8 mouse cellular contexts compared by ENCODE assay signal in the genomic region with DNA sequence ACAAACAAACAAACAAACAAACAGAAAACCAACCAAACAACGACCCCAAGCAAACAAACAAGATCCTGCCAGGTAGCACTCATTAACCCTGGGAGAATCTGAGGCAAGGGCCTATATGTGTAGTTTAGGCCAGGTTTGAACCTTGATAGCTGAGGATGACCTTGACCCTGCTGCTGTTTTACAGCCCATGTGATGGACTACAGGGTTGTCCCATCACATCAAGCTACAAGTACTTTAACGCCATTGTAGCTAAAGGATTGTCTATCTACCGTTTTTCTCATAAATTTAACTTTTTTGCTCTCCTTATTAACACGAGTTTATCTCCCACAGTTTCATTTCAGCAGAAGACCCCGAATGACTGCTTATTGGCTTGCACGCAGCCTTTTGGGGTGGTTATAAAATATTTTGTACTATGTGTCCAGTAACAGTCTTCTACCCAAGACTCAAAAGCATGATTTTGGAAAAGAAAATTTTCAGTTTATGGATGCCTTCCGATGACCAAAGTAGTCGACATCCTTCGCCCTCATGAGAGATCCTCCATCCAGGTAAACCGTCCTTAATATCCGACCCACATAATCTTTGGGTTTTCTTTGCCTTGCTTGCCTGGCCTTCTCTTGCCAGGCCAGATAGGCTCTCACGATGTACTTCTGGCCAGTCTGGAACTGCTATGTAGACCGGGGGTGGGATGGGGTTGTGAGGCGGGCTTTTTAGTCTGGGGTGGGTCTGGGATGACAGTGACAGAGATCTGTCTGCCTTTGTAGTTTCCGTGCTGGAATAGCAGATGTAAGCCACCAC. TPM values are rescaled to one million over a fixed set of nuclear protein-coding genes. Genes with fewer than 3 reads are reported as not detected.
DNase-seq lines count a peak whose midpoint lies in the region; ATAC-seq and TF ChIP-seq lines count a peak whose summit lies in the region.

No protein-coding gene starts in this region.

- peak overlapping the region; percentile 39; the same call in 1 of the 2 replicates for H3K9ac ChIP-seq in hindbrain, embryonic 12.5 days
- no peak overlapping the region; the same call in 1 of the 2 replicates for H3K9ac ChIP-seq in midbrain, embryonic 12.5 days (replicated peaks)

- no peak for ATAC-seq in G1E (ENCODE audit: extremely low read depth, insufficient number of reproducible peaks, low FRiP score, poor library complexity, severe bottlenecking)
- ATAC-seq in hindbrain, embryonic 12.5 days (ENCODE audit: low FRiP score): no peak
- peak; percentile 45; the same call in 1 of the 2 replicates for ATAC-seq in midbrain, embryonic 12.5 days (ENCODE audit: low FRiP score, low read depth)

- no peaks in the 10 kb centered on the region for H3K27me3 ChIP-seq in heart, embryonic 10.5 days (ENCODE audit: insufficient read depth, poor library complexity, severe bottlenecking)
- H3K27me3 ChIP-seq in G1E (ENCODE audit: insufficient read depth, low read length): no peaks in the 10 kb centered on the region
- no peaks in the 10 kb centered on the region for H3K27me3 ChIP-seq in hindbrain, embryonic 12.5 days
- H3K27me3 ChIP-seq in midbrain, embryonic 12.5 days: no peaks in the 10 kb centered on the region

- no peaks in the 10 kb centered on the region for H3K36me3 ChIP-seq in heart, embryonic 10.5 days
- H3K36me3 ChIP-seq in G1E (replicated peaks): no peaks in the 10 kb centered on the region
- no peaks in the 10 kb centered on the region for H3K36me3 ChIP-seq in hindbrain, embryonic 12.5 days
- no peaks in the 10 kb centered on the region for H3K36me3 ChIP-seq in midbrain, embryonic 12.5 days

- H3K4me1 ChIP-seq in heart, embryonic 10.5 days: no peaks in the 10 kb centered on the region
- H3K4me1 ChIP-seq in G1E (ENCODE audit: insufficient read depth, low read depth, low read length): peaks cover 32% of the 10 kb centered on the region
- peaks cover 3% of the 10 kb centered on the region; the same call in 1 of the 2 replicates for H3K4me1 ChIP-seq in hindbrain, embryonic 12.5 days
- peaks cover 5% of the 10 kb centered on the region; the same call in 1 of the 2 replicates for H3K4me1 ChIP-seq in midbrain, embryonic 12.5 days

- H3K4me2 ChIP-seq in hindbrain, embryonic 12.5 days (replicated peaks): peak overlapping the region; percentile 68
- H3K4me2 ChIP-seq in midbrain, embryonic 12.5 days (replicated peaks): peak overlapping the region; percentile 58

- H3K9me3 ChIP-seq in heart, embryonic 10.5 days: no peaks in the 10 kb centered on the region
- no peaks in the 10 kb centered on the region for H3K9me3 ChIP-seq in G1E (replicated peaks)
- H3K9me3 ChIP-seq in hindbrain, embryonic 12.5 days (replicated peaks): no peaks in the 10 kb centered on the region
- H3K9me3 ChIP-seq in midbrain, embryonic 12.5 days: no peaks in the 10 kb centered on the region

- no peak overlapping the region for H3K27ac ChIP-seq in heart, embryonic 10.5 days
- H3K27ac ChIP-seq in hindbrain, embryonic 12.5 days: no peak overlapping the region
- H3K27ac ChIP-seq in midbrain, embryonic 12.5 days (replicated peaks): no peak overlapping the region

- no peak for DNase-seq in heart, embryonic 10.5 days (ENCODE audit: low spot score)
- DNase-seq in heart, postnatal 4 days: no peak
- DNase-seq in G1E (ENCODE audit: low spot score): no peak
- DNase-seq in testis, postnatal 10 days (ENCODE audit: low spot score): no peak
- DNase-seq in spleen, postnatal 36 days (ENCODE audit: low spot score in 2 of 2): no peak
- DNase-seq in frontal cortex, postnatal 10 days (ENCODE audit: low spot score in 2 of 2): no peak

- 49% methylated on average over 15 of the region's 15 CpGs for WGBS in heart, embryonic 10.5 days
- 52% methylated on average over 15 of the region's 15 CpGs for whole genome bisulfite sequencing in hindbrain, embryonic 12.5 days
- 55% methylated on average over 15 of the region's 15 CpGs for WGBS in midbrain, embryonic 12.5 days

- TF ChIP-seq CTCF in G1E (IDR thresholded peaks at IDR 0.05; ENCODE audit: low read depth, low read length): no peak

- peak overlapping the region; percentile 63 for H3K4me3 ChIP-seq in heart, embryonic 10.5 days
- H3K4me3 ChIP-seq in G1E (ENCODE audit: low read depth, low read length): peak overlapping the region; percentile 47; the same call in 1 of the 2 replicates
- H3K4me3 ChIP-seq in hindbrain, embryonic 12.5 days: peak overlapping the region; percentile 31
- H3K4me3 ChIP-seq in midbrain, embryonic 12.5 days: peak overlapping the region; percentile 49

RNA-seq across cellular contexts. Expression of a gene that starts 14.8 kb away (rescaled TPM):
- polyA plus RNA-seq in heart, embryonic 10.5 days (2016; fragmentation: Nextera tagmentation; extraction: Ambion mirVana): 2.5 and 2.8 TPM in 2 replicates
- total RNA-seq in heart, postnatal 4 days (2021): 1,000 to 10,000 TPM; 1,227 to 1,327 TPM
- 309 and 344 TPM in 2 replicates for total RNA-seq in G1E (2014; fragmentation: Nextera tagmentation)
- total RNA-seq in G1E (2017): 843 and 1,115 TPM in 2 replicates
- polyA plus RNA-seq in G1E (2012): 11.0 and 66.6 TPM in 2 replicates
- polyA plus RNA-seq in hindbrain, embryonic 12.5 days (2016; fragmentation: Nextera tagmentation; extraction: Ambion mirVana): 5.7 and 6.9 TPM in 2 replicates
- 4.2 and 4.4 TPM in 2 replicates for polyA plus RNA-seq in midbrain, embryonic 12.5 days (2016; fragmentation: Nextera tagmentation; extraction: Ambion mirVana)

RNA-seq across cellular contexts. Expression of a gene that starts 17.7 kb away (rescaled TPM):
- polyA plus RNA-seq in heart, embryonic 10.5 days (2016; fragmentation: Nextera tagmentation; extraction: Ambion mirVana): 1.7 and 4.9 TPM in 2 replicates
- 100 to 1,000 TPM; 480 to 499 TPM for total RNA-seq in heart, postnatal 4 days (2021)
- total RNA-seq in G1E (2014; fragmentation: Nextera tagmentation) (510 and 530 TPM in 2 replicates), G1E (2017) (1,417 and 2,284 TPM in 2 replicates)
- polyA plus RNA-seq in G1E (2012): 1,681 and 3,392 TPM in 2 replicates
- polyA plus RNA-seq in hindbrain, embryonic 12.5 days (2016; fragmentation: Nextera tagmentation; extraction: Ambion mirVana): 5.2 TPM in 1 of 2 replicates, not detected in the other
- 7.9 and 8.4 TPM in 2 replicates for polyA plus RNA-seq in midbrain, embryonic 12.5 days (2016; fragmentation: Nextera tagmentation; extraction: Ambion mirVana)

RNA-seq across cellular contexts. Expression of a gene that starts 19.2 kb away (rescaled TPM):
- 3.2 and 3.5 TPM in 2 replicates for polyA plus RNA-seq in heart, embryonic 10.5 days (2016; fragmentation: Nextera tagmentation; extraction: Ambion mirVana)
- total RNA-seq in heart, postnatal 4 days (2021): 100 to 1,000 TPM; 165 to 172 TPM
- 647 and 719 TPM in 2 replicates for total RNA-seq in G1E (2014; fragmentation: Nextera tagmentation)
- 217 and 302 TPM in 2 replicates for total RNA-seq in G1E (2017)
- polyA plus RNA-seq in G1E (2012): 12.1 and 32.9 TPM in 2 replicates
- polyA plus RNA-seq in hindbrain, embryonic 12.5 days (2016; fragmentation: Nextera tagmentation; extraction: Ambion mirVana): 2.2 and 4.4 TPM in 2 replicates
- polyA plus RNA-seq in midbrain, embryonic 12.5 days (2016; fragmentation: Nextera tagmentation; extraction: Ambion mirVana): 4.8 and 6.9 TPM in 2 replicates

RNA-seq across cellular contexts. Expression of a gene that starts 27.2 kb away (rescaled TPM):
- polyA plus RNA-seq in heart, embryonic 10.5 days (2016; fragmentation: Nextera tagmentation; extraction: Ambion mirVana): 0.22 and 0.73 TPM in 2 replicates
- total RNA-seq in heart, postnatal 4 days (2021): 10 to 100 TPM; 23.5 to 23.8 TPM
- total RNA-seq in G1E (2014; fragmentation: Nextera tagmentation): 32.7 and 41.6 TPM in 2 replicates
- 77.6 and 126 TPM in 2 replicates for total RNA-seq in G1E (2017)
- 0.91 and 4.9 TPM in 2 replicates for polyA plus RNA-seq in G1E (2012)
- 0.37 and 0.57 TPM in 2 replicates for polyA plus RNA-seq in hindbrain, embryonic 12.5 days (2016; fragmentation: Nextera tagmentation; extraction: Ambion mirVana)
- 0.56 and 0.64 TPM in 2 replicates for polyA plus RNA-seq in midbrain, embryonic 12.5 days (2016; fragmentation: Nextera tagmentation; extraction: Ambion mirVana)

RNA-seq across cellular contexts. Expression of a gene that starts 27.4 kb away (rescaled TPM):
- 0.30 and 0.75 TPM in 2 replicates for polyA plus RNA-seq in heart, embryonic 10.5 days (2016; fragmentation: Nextera tagmentation; extraction: Ambion mirVana)
- total RNA-seq in heart, postnatal 4 days (2021): not detected
- total RNA-seq in G1E (2014; fragmentation: Nextera tagmentation): not detected in 2 replicates
- total RNA-seq in G1E (2017): 0.06 and 0.22 TPM in 2 replicates
- not detected in 2 replicates for polyA plus RNA-seq in G1E (2012)
- 0.34 and 0.43 TPM in 2 replicates for polyA plus RNA-seq in hindbrain, embryonic 12.5 days (2016; fragmentation: Nextera tagmentation; extraction: Ambion mirVana)
- polyA plus RNA-seq in midbrain, embryonic 12.5 days (2016; fragmentation: Nextera tagmentation; extraction: Ambion mirVana): 0.10 and 0.17 TPM in 2 replicates

Comparison
In these comparisons a context has a peak if more than half of its experiments do, and no peak if none do; other contexts are left out.
1. RNA of a gene that starts 17.7 kb away (polyA plus RNA-seq): 1,681 to 3,392 TPM in G1E; 7.9 to 8.4 TPM in midbrain, embryonic 12.5 days, 5.2 TPM in hindbrain, embryonic 12.5 days and 1.7 to 4.9 TPM in heart, embryonic 10.5 days; every median in the first group is over 100 times any median in the second.
2. Peak in every context shown above with its lines, with median percentiles within 50 percentile points of each other: H3K4me3 ChIP-seq.